Mouse (Mus musculus) liver, embryonic 11.5 days (tissue): ENCODE measurements around the gene Scap. TPM values are rescaled to one million over a fixed set of nuclear protein-coding genes. Genes with fewer than 3 reads are reported as not detected.

Experiments used
- ATAC-seq: fragments of 200-750 bp; cut with Nextera tagmentation; replicated peaks from 2 replicates; pipeline ENCODE4 v1.8.0; 2017; ENCODE audit warnings: moderate number of reproducible peaks, mild to moderate bottlenecking, moderate TSS enrichment, moderate library complexity; ENCODE audit not compliant: low FRiP score
- DNase-seq: peaks from one replicate; pipeline ENCODE4 v3.0.0-alpha.2; 2017; ENCODE audit warnings: low spot score
- H3K27ac ChIP-seq: fragments of 300-500 bp; sonication (generic); 2 replicates; pipeline ENCODE4 v1.5.1; 2014; ENCODE audit warnings: mild to moderate bottlenecking, low read depth, low read length, control low read depth
- H3K27me3 ChIP-seq: fragments of 300-500 bp; sonication (generic); replicated peaks from 2 replicates; pipeline ENCODE4 v1.6.1; 2014; ENCODE audit warnings: low read length, mixed read lengths; ENCODE audit not compliant: control insufficient read depth, insufficient read depth
- H3K36me3 ChIP-seq: fragments of 300-500 bp; sonication (generic); 2 replicates; pipeline ENCODE4 v1.6.1; 2014; ENCODE audit warnings: mild to moderate bottlenecking, low read length, moderate library complexity, mixed read lengths; ENCODE audit not compliant: control insufficient read depth, insufficient read depth
- H3K4me1 ChIP-seq: fragments of 300-500 bp; sonication (generic); replicated peaks from 2 replicates; pipeline ENCODE4 v1.6.1; 2014; ENCODE audit warnings: low read length, mixed read lengths; ENCODE audit not compliant: control insufficient read depth, insufficient read depth
- H3K4me2 ChIP-seq: fragments of 300-500 bp; sonication (generic); 2 replicates; pipeline ENCODE4 v1.6.1; 2014; ENCODE audit warnings: mild to moderate bottlenecking, control low read depth, moderate library complexity
- H3K4me3 ChIP-seq: fragments of 300-500 bp; sonication (generic); 2 replicates; pipeline ENCODE4 v1.5.1; 2014; ENCODE audit warnings: low read depth, low read length, control low read depth
- H3K9ac ChIP-seq: fragments of 300-500 bp; sonication (generic); 2 replicates; pipeline ENCODE4 v1.6.1; 2014; ENCODE audit warnings: low read depth, low read length, control low read depth
- H3K9me3 ChIP-seq: fragments of 300-500 bp; sonication (generic); 2 replicates; pipeline ENCODE4 v1.6.1; 2016; ENCODE audit warnings: low read length, inconsistent platforms, mixed read lengths; ENCODE audit not compliant: control insufficient read depth
- WGBS: fragments of 180-500 bp; shearing (Covaris S2); extraction: QIAGEN DNeasy Blood & Tissue Kit; methylation state at CpG from one replicate; pipeline ENCODE4 v1.1.7; 2014; 5-methylcytosine and 5-hydroxymethylcytosine counted together
- polyA plus RNA-seq: library from polyadenylated mRNA; unstranded; fragments of >200 nt; fragmentation: Nextera tagmentation; extraction: Ambion mirVana; gene quantifications from 2 replicates; pipeline ENCODE4 v1.2.1, GENCODE M21; 2014

The Scap gene
- polyA plus RNA-seq, 1 experiment from 2014 or later: 32.9 TPM

- ATAC-seq (peak; percentile 50), DNase-seq (no peak)
- Histone ChIP-seq H3K4me1 (peaks cover 10% of the 10 kb centered on the region), H3K4me3 (peak overlapping the region; percentile 89), H3K36me3 (no peaks in the 10 kb centered on the region), H3K9ac (peak overlapping the region; percentile 79), H3K4me2 (peak overlapping the region; percentile 82), H3K9me3 (no peaks in the 10 kb centered on the region), H3K27me3 (no peaks in the 10 kb centered on the region), H3K27ac (peak overlapping the region; percentile 36; the same call in 1 of the 2 replicates)
- WGBS: 2% methylated on average over 41 of the region's 41 CpGs
Observed at GRCm38 (mm10) chr9:110407311-110408098, 74.4 kb downstream of the Scap start.

- no peaks in the 10 kb centered on the region for H3K36me3 ChIP-seq
- peak within 1 kb of the TSS; percentile 40; the same call in 1 of the 2 replicates for H3K27ac ChIP-seq
- H3K4me3 ChIP-seq: peak within 1 kb of the TSS; percentile 89
- peaks cover 10% of the 10 kb centered on the region for H3K4me1 ChIP-seq
- H3K9ac ChIP-seq: peak within 1 kb of the TSS; percentile 79
- peak within 1 kb of the TSS; percentile 82 for H3K4me2 ChIP-seq
- H3K27me3 ChIP-seq: no peaks in the 10 kb centered on the region
- 1% methylated on average over 39 of the region's 39 CpGs for WGBS
- DNase-seq: peak; percentile 94
- H3K9me3 ChIP-seq: no peaks in the 10 kb centered on the region
- ATAC-seq: peak; percentile 93
Observed at GRCm38 (mm10) chr9:110408099-110408773, 75.1 kb downstream of the Scap start, which contains the start of gene Ptpn23. Gene Ptpn23, minus strand, starts transcription at chr9:110408213.

DNA sequence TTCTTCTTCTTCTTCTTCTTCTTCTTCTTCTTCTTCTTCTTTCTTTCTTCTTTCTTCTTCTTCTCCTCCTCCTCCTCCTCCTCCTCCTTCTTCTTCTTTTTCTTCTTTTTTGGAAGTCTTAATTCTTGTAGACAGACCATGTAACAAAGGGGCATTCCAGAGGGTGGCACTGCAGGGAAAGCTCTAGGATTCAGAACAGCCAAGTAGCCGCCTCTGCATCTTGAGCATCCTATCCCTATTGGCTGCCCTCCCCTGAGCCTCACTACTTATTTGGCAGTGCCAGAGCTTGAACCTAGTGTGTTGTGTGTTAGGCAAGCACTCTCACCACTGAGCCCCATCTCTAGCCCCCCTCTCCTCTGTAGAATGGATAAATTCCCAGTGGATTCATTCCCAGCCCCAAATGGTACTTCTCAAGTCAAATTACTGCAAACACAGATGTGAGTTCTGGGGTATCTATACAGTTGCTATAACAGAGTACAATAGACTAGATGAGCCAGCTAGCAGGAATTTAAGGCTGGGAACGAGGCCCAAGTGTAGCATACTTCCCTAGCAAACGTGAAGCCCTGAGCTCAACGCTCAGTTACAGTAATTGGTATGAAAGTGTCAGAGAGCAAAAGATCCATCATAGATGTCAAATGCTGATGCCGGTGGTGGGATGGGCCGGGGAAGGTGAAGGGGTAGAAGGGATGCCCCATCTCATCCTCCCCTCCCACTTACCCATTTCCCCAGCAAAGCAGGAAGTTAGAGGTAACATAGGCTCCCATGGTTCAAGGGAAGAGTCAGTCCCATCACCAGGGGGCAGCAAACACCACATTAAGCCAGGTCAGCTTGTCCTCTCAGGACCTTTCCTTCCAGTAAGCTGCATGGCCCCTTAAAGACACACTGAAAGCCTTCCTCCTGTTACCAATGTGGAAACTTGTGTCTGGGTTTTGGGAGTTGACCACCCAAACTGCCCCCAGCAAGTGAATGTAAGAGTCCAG is 78.1 kb downstream of the Scap start:
- Histone ChIP-seq H3K4me3 (no peak overlapping the region), H3K4me2 (no peak overlapping the region), H3K27me3 (no peaks in the 10 kb centered on the region), H3K4me1 (peaks cover 10% of the 10 kb centered on the region), H3K27ac (no peak overlapping the region), H3K36me3 (no peaks in the 10 kb centered on the region), H3K9ac (no peak overlapping the region), H3K9me3 (no peaks in the 10 kb centered on the region)
- WGBS: 45% methylated on average over 6 of the region's 6 CpGs
- ATAC-seq (peak; percentile 37), DNase-seq (peak; percentile 71)

GRCm38 (mm10) chr9:110412926-110413325 is 79.8 kb downstream of the Scap start:
- no peak overlapping the region for H3K9ac ChIP-seq
- DNase-seq: no peak
- 82% methylated on average over 7 of the region's 7 CpGs for WGBS

DNA sequence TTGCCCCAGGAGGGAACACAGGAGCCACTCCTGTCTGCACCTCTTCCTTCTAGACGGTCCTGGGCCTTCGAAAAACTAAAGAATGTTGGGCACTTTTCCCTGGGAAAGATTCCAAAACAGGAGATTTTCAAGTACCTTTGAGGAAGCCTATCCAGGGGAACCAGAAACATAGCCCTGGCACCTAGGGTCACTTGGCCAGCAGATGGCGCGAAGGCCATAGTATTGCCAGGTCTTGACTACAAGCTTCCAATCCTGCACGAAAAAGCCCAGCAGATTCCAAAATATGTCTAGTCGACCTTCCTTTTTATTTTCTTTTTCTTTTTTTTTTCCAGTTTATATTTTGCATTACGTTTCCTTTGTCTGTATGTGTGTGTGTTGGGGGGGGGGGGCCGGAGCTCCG is 80.7 kb downstream of the Scap start:
- H3K9me3 ChIP-seq: no peaks in the 10 kb centered on the region
- no peaks in the 10 kb centered on the region for H3K27me3 ChIP-seq
- no peaks in the 10 kb centered on the region for H3K36me3 ChIP-seq
- WGBS: 57% methylated on average over 9 of the region's 9 CpGs
- no peak overlapping the region for H3K4me2 ChIP-seq
- no peak overlapping the region for H3K4me3 ChIP-seq
- no peak for DNase-seq
- H3K9ac ChIP-seq: no peak overlapping the region
- no peak for ATAC-seq
- H3K27ac ChIP-seq: no peak overlapping the region
- 0 out of 2 replicates have a peak, but pooled peaks cover 2% of the 10 kb centered on the region for H3K4me1 ChIP-seq

More at GRCm38 (mm10) chr9:110412926-110413325, 79.8 kb downstream of the Scap start:
- no peak overlapping the region for H3K27ac ChIP-seq
- 0 out of 2 replicates have a peak, but pooled peaks cover 2% of the 10 kb centered on the region for H3K4me1 ChIP-seq
- H3K4me2 ChIP-seq: no peak overlapping the region
- H3K36me3 ChIP-seq: no peaks in the 10 kb centered on the region
- ATAC-seq: no peak
- no peak overlapping the region for H3K4me3 ChIP-seq
- no peaks in the 10 kb centered on the region for H3K27me3 ChIP-seq
- H3K9me3 ChIP-seq: no peaks in the 10 kb centered on the region

- Histone ChIP-seq H3K9ac (no peak within 1 kb of the TSS), H3K27me3 (no peaks in the 10 kb centered on the region), H3K36me3 (no peaks in the 10 kb centered on the region), H3K4me3 (no peak within 1 kb of the TSS), H3K4me2 (no peak within 1 kb of the TSS), H3K27ac (no peak within 1 kb of the TSS), H3K9me3 (no peaks in the 10 kb centered on the region), H3K4me1 (no peaks in the 10 kb centered on the region)
- no peak for DNase-seq
- ATAC-seq: no peak
- 82% methylated on average over 12 of the region's 12 CpGs for WGBS
Observed at GRCm38 (mm10) chr9:110419511-110420112, 86.5 kb downstream of the Scap start, which contains the start of gene Ngp. Gene Ngp, plus strand, starts transcription at chr9:110419747.

- Histone ChIP-seq H3K9ac (no peak overlapping the region), H3K27me3 (no peaks in the 10 kb centered on the region), H3K4me3 (no peak overlapping the region), H3K4me1 (no peaks in the 10 kb centered on the region), H3K27ac (no peak overlapping the region), H3K9me3 (no peaks in the 10 kb centered on the region), H3K4me2 (no peak overlapping the region), H3K36me3 (peaks cover 9% of the 10 kb centered on the region)
- ATAC-seq (no peak), DNase-seq (no peak)
- WGBS: 70% methylated on average over 8 of the region's 8 CpGs
Observed at GRCm38 (mm10) chr9:110431241-110431640, 98.2 kb downstream of the Scap start.

GRCm38 (mm10) chr9:110433045-110433444 is 100.0 kb downstream of the Scap start:
- H3K4me1 ChIP-seq: no peaks in the 10 kb centered on the region
- no peak overlapping the region for H3K27ac ChIP-seq
- H3K4me3 ChIP-seq: no peak overlapping the region
- H3K36me3 ChIP-seq: peaks cover 9% of the 10 kb centered on the region
- ATAC-seq (no peak), DNase-seq (no peak)
- no peak overlapping the region for H3K4me2 ChIP-seq
- no peaks in the 10 kb centered on the region for H3K9me3 ChIP-seq
- no peak overlapping the region for H3K9ac ChIP-seq
- no peaks in the 10 kb centered on the region for H3K27me3 ChIP-seq
- 94% methylated on average over 2 of the region's 2 CpGs for WGBS
